Mouse (Mus musculus): ENCODE measurements around the gene Fcer2a.

Fcer2a gene

DNA sequence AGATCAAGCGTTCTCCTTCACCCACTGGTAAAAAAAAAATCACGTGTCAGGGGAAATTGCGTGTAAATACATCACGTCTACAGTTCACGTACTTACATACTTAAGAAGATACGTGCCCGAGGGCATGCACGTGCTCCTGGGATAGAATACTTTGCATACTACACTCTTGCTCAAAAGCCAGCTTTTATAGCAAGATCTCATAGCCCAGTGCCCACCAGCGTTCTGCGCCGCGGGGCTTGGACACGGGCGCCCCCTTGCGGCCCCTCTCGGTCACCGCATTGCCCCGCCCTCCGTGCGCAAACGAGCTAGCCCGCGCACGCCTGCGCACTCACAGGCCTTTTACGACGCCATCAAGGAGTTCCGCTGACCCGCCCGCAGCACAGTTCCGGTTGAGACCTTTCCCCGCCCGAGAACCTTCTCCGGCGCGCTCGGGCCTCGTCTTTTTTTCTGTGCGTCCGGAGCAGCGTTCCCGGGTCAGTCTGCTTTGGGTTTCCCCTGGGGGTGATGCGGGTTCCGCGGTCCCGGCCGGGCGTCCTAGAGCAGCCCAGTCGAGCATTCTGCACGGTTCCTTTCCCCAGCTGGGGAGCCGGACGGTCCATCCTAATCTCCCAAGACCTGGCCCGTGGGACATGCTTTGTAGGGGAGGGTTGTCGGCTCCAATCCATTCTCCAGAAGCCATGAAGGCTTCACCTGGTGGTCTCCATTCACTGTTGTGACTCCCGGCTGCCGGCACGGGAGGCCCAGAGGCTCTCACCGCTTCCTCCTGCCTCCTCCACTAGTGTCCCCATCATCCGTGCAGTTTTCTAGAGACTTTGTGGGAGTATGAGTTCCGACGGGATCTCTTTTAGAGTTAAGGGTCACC is 17.6 kb downstream of the Fcer2a start, which contains the start of gene Trappc5:
TSS of gene Trappc5 (plus strand) at position 169 of the 862 bp plus-strand sequence.
- DNase-seq (ENCODE audit: low spot score in 2 of 2), result peak; percentile 96 to 98

- no peak for DNase-seq (ENCODE audit: low spot score in 2 of 2)
Observed at GRCm38 (mm10) chr8:3674671-3675070, 19.3 kb downstream of the Fcer2a start.

GRCm38 (mm10) chr8:3671980-3672491 is 21.9 kb downstream of the Fcer2a start, which contains the start of gene Fcor:
Gene Fcor, minus strand, starts transcription at chr8:3672362.
- DNase-seq (ENCODE audit: low spot score in 2 of 2), result peak; percentile 79 to 86

- no peak for DNase-seq (ENCODE audit: low spot score in 2 of 2)
Observed at GRCm38 (mm10) chr8:3670388-3670787, 23.6 kb downstream of the Fcer2a start.

DNA sequence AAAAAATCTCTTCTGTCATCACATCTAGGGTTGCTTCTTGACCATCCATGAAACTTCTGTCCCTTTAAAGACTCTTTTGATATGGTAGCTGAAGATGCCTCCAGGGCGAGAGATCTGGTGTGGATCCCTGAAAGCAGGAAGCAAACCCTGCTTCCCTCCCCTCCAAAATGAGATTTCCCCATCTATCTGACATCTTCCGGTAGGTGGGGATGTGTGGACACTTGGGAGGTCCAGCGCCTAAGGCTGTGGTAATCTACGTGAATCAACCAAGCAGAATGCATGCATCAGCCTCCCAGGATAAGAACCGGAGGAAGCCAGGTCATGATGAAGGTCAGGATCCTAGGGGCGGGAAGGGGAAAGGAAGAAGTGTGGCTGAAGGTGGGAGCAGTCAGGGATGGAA is 28.5 kb downstream of the Fcer2a start, which contains the start of gene Mcemp1:
TSS of gene Mcemp1 (plus strand) at position 248 of the 400 bp plus-strand sequence.
- DNase-seq (ENCODE audit: low spot score in 2 of 2), result no peak

GRCm38 (mm10) chr8:3664405-3664804 is 29.6 kb downstream of the Fcer2a start:
- DNase-seq (ENCODE audit: low spot score in 2 of 2), result no peak

DNA sequence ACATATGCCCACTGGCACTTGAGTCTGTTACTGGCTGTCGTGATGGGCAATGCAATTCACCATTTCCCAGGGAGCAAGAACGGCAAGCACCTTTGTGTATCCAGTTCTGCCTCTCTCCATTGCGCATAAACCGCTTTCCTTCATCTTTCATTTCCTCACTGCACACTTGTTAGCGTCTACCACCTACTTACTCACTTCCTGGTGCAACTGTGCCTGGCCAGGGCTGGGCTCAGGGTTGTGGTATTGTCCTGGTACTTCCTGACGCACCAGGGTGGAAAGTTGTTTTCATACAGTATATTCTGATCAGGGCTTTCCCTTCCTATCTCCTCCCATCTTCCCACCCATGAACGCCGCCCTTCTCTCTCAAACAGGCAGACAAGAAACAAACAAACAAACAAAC is 33.1 kb downstream of the Fcer2a start:
- DNase-seq (ENCODE audit: low spot score in 2 of 2), result no peak

DNA sequence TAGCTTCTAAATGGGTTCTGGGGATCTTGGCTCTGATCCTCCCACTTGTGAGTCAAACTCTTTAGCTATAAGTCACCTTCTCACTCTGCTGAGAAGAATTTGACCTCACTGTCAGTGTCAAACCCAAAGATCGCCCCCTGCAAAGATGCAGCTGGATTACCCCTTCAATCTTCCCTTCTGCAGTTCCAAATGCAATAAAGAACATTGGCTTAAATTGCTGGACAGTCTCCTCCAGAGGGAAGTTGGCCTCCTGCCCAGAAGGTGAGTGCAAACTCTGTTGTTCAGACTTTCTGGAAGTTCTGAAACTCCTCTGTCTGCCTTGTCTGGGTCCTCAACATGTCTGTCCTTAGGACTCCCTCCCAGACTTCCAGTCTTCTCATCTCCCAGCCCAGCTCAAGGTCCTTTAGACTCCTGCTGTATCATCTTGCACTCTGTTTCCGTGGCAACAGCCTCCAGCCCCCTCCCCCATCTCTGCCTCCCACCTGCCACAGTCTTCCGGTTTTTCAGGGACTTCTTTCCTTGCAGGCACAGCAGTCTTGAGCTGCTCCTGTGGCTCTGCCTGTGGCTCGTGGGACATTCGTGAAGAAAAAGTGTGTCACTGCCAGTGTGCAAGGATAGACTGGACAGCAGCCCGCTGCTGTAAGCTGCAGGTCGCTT is 37.1 kb downstream of the Fcer2a start:
- DNase-seq (ENCODE audit: low spot score in 2 of 2), result no peak

DNA sequence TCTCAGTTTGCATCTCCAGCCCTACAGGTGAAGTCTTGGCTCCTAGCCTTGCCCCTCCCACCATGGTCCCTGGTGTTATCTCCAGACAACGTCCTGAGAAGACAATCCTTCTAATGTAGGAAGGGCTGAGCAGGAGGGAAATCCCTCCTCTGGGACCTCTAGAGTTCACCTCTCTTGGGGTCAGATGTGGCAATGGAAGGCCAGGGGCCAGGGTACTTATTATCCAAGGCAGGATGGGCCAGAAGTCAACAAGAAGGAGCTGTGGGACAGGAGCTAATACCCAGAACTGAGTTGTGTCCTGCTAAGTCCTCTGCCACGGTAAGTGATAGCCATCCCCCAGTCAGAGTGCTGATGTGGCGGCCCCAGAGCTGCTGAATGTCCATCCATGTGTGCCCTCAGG is 38.4 kb downstream of the Fcer2a start, which contains the start of gene Retn:
TSS of gene Retn (plus strand) at position 245 of the 400 bp plus-strand sequence.
- no peak for DNase-seq (ENCODE audit: low spot score in 2 of 2)

DNA sequence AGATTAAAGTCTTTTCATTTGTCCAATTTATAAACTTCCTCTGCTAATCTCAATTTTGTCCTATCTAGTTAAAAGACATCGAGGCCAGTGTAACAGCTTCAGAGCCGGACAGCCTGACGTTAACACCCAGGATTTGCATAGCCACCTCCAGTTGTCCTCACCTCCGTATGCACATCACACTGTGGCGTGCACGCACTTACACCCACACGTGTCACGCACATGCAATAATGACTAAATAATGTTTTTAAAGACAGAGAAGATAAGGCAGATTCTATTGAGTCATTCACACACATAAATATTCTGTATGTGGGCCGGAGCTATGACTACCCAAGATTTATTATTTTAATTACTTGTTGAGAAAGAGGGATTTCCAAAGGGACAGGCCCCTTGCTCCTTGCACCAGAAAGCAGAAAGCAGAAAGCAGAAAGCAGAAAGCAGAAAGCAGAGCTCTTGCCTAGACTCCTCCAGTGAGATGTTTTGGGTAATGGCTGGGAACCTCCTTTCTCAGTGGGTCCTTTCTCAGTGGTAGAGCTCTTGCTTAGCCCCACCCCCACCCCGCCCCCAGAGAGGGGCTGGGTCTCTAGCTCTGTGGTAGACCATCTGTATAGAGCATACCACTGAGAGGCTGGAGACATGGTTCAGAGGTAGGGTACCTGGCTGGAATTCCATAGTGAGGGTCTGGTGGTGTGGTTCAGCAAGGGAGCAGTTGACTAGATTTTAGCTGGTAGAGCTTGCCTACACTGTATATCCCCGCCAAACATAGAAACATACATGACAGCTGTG is 39.1 kb downstream of the Fcer2a start:
- DNase-seq (ENCODE audit: low spot score in 2 of 2), result no peak

DNA sequence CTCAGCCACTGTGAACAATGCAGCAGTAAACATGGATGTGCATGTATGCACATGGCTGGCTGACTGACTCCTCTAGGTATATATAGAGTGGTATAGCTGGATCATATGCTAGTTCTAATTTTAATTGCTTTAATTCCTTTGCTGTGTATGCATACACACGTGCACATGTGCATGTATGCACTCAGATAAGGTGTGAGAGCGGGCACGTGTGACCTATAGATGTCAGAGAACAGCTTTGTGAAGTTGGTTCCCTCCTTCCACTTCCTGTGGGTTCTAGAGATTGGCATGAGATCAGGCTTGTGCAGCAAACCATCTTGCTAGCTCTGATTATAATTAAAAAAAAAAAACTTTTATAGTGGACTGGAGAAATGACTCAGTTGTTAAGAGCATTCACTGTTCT is 41.1 kb downstream of the Fcer2a start:
- no peak for DNase-seq (ENCODE audit: low spot score in 2 of 2)

DNA sequence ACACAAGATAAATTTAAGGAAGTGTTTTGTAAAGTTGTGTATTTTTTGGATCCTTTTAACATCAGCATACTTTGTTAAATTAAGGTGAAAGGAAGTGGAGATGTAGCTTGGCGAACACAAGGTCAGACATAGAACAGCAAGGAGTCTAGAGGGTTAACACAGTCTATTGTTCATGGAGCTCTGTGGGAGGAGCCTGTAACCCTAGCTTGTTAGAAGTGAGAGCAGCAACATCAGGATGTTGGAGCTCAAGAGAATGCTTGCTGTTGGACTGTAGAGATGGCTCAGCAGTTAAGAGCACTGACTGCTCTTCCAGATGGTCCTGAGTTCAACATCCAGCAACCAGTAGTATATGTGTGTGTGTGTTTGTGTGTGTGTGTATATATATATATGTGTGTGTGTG is 45.0 kb downstream of the Fcer2a start:
- no peak for DNase-seq (ENCODE audit: low spot score in 2 of 2)

DNA sequence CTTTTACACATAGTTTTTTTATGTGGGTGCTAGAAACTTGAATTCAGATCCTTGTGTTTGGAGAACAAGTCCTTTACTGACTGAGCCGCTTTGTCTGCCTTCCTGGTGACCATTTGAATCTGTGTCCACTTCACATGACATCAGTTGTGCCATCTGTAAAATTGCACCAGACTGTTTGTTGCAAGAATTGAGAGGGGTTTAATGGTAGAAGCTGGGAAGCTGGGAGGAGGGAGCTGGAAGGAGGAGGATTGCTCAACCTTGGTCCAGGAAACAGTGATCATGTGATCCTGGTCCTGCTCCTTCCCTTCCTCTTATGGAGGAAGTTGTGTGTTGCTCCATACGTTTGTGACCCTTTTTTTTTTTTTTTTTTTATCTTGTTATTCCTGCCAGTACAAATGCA is 45.7 kb downstream of the Fcer2a start:
- no peak for DNase-seq (ENCODE audit: low spot score in 2 of 2)

DNA sequence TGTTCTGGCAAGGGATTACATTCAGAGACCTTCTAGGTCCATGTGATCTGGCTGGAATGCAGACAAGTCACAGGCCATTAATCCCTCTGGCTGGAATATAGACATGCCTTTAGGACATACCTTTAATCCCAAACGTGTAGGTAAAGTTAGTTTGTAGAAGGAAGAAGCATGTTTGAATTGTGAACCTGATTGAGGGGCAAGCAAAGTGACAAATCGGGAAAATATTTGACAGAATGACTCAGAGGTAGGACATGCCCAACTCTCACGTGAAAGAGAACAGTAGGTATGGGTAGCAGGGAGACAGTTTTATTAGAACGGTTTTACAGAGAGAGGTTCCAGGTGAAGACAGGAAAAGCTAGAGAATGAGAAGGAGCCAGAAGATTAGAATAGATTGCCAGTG is 46.4 kb downstream of the Fcer2a start:
- DNase-seq (ENCODE audit: low spot score in 2 of 2), result no peak

GRCm38 (mm10) chr8:3646824-3647531 is 47.0 kb downstream of the Fcer2a start:
- DNase-seq (ENCODE audit: low spot score in 2 of 2), result no peak

- DNase-seq (ENCODE audit: low spot score in 2 of 2), result no peak
Observed at GRCm38 (mm10) chr8:3645804-3646203, 48.2 kb downstream of the Fcer2a start.
